Mouse (Mus musculus) heart, embryonic 14.5 days (tissue): ENCODE results near the gene Shc3. TPM values are rescaled to one million over a fixed set of nuclear protein-coding genes. Genes with fewer than 3 reads are reported as not detected.

ENCODE experiments used
- ATAC-seq: fragments of 200-750 bp; cut with Nextera tagmentation; 2 replicates; pipeline ENCODE4 v1.8.0; 2017; ENCODE audit warnings: low read depth, moderate TSS enrichment; ENCODE audit not compliant: insufficient number of reproducible peaks, insufficient read depth, low FRiP score
- H3K27ac ChIP-seq, 2 experiments: fragments of 200-500 bp in 1 of 2; fragments of 300-500 bp in 1 of 2; sonication (generic) in 1 of 2; replicated peaks in 1 of 2; 2 replicates each; pipeline ENCODE4 v1.5.1; 2012 to 2014; ENCODE audit warnings: low read depth in 2 of 2, low read length in 2 of 2, control low read depth in 1 of 2, mild to moderate bottlenecking in 1 of 2, mixed read lengths in 1 of 2; ENCODE audit not compliant: control insufficient read depth in 1 of 2, insufficient read depth in 1 of 2
- H3K27me3 ChIP-seq: fragments of 300-500 bp; sonication (generic); 2 replicates; pipeline ENCODE4 v1.6.1; 2014; ENCODE audit warnings: mild to moderate bottlenecking, low read length, control low read depth; ENCODE audit not compliant: control insufficient read depth, insufficient read depth
- H3K36me3 ChIP-seq: fragments of 300-500 bp; sonication (generic); 2 replicates; pipeline ENCODE4 v1.6.1; 2014; ENCODE audit warnings: mild to moderate bottlenecking, control low read depth, low read length, mixed read lengths; ENCODE audit not compliant: control insufficient read depth, insufficient read depth
- H3K4me1 ChIP-seq, 2 experiments: fragments of 200-500 bp in 1 of 2; fragments of 300-500 bp in 1 of 2; sonication (generic) in 1 of 2; 2 replicates each; pipeline ENCODE4 v1.6.1; 2012 to 2014; ENCODE audit warnings: low read length in 2 of 2, control low read depth in 1 of 2, mixed read lengths in 1 of 2; ENCODE audit not compliant: control insufficient read depth in 2 of 2, insufficient read depth in 2 of 2
- H3K4me2 ChIP-seq: fragments of 300-500 bp; sonication (generic); 2 replicates; pipeline ENCODE4 v1.6.1; 2014; ENCODE audit warnings: mild to moderate bottlenecking, low read length
- H3K4me3 ChIP-seq, 2 experiments: fragments of 200-500 bp in 1 of 2; fragments of 300-500 bp in 1 of 2; sonication (generic) in 1 of 2; 2 replicates each; pipeline ENCODE4 v1.5.1; 2012 to 2014; ENCODE audit warnings: low read length in 2 of 2, mild to moderate bottlenecking in 2 of 2, control low read depth in 1 of 2, low read depth in 1 of 2, moderate library complexity in 1 of 2; ENCODE audit not compliant: control insufficient read depth in 1 of 2, insufficient read depth in 1 of 2
- H3K9ac ChIP-seq: fragments of 300-500 bp; sonication (generic); 2 replicates; pipeline ENCODE4 v1.6.1; 2014; ENCODE audit warnings: mild to moderate bottlenecking, low read length
- H3K9me3 ChIP-seq: fragments of 300-500 bp; sonication (generic); 2 replicates; pipeline ENCODE4 v1.6.1; 2016; ENCODE audit warnings: low read length, control low read depth; ENCODE audit not compliant: control insufficient read depth
- WGBS: fragments of 180-500 bp; shearing (Covaris S2); extraction: QIAGEN DNeasy Blood & Tissue Kit; methylation state at CpG from one replicate; pipeline ENCODE4 v1.1.7; 2014; 5-methylcytosine and 5-hydroxymethylcytosine counted together
- polyA plus RNA-seq: library from polyadenylated mRNA; unstranded; fragments of >200 nt; fragmentation: Nextera tagmentation; extraction: Ambion mirVana; gene quantifications from 2 replicates; pipeline ENCODE4 v1.2.1, GENCODE M21; 2014

Shc3 gene
- polyA plus RNA-seq, 1 experiment from 2014 or later, result not detected

GRCm38 (mm10) chr13:51568501-51568901, 718 bp downstream of the Shc3 start:
- peak overlapping the region; percentile 41 to 56 for H3K4me3 ChIP-seq
- WGBS, result 4% methylated on average over 13 of the region's 13 CpGs
- H3K9ac ChIP-seq, result peak overlapping the region; percentile 63
- H3K36me3 ChIP-seq, result no peaks in the 10 kb centered on the region
- H3K27me3 ChIP-seq, result peaks cover 52% of the 10 kb centered on the region
- no peak overlapping the region for H3K27ac ChIP-seq
- no peaks in the 10 kb centered on the region for H3K9me3 ChIP-seq
- no peak for ATAC-seq
- H3K4me1 ChIP-seq, result peaks cover 3 to 27% of the 10 kb centered on the region in 2 experiments
- peak overlapping the region; percentile 98 for H3K4me2 ChIP-seq

GRCm38 (mm10) chr13:51567411-51567851, 1.8 kb downstream of the Shc3 start:
- no peak for ATAC-seq
- H3K9ac ChIP-seq, result peak overlapping the region; percentile 65
- WGBS, result under 1% methylated on average over 38 of the region's 38 CpGs
- no peak overlapping the region for H3K27ac ChIP-seq
- no peaks in the 10 kb centered on the region for H3K9me3 ChIP-seq
- H3K36me3 ChIP-seq, result no peaks in the 10 kb centered on the region
- H3K27me3 ChIP-seq, result peaks cover 52% of the 10 kb centered on the region
- H3K4me1 ChIP-seq, result peaks cover 3 to 27% of the 10 kb centered on the region in 2 experiments
- H3K4me2 ChIP-seq, result peak overlapping the region; percentile 98
- H3K4me3 ChIP-seq, result peak overlapping the region; percentile 31 to 56

GRCm38 (mm10) chr13:51567078-51567395, 2.2 kb downstream of the Shc3 start:
- Histone ChIP-seq H3K27me3 (peaks cover 52% of the 10 kb centered on the region), H3K4me3 (peak overlapping the region; percentile 31 to 56), H3K36me3 (no peaks in the 10 kb centered on the region), H3K9me3 (no peaks in the 10 kb centered on the region), H3K9ac (peak overlapping the region; percentile 65), H3K27ac (no peak overlapping the region), H3K4me1 (peaks cover 3 to 27% of the 10 kb centered on the region in 2 experiments), H3K4me2 (peak overlapping the region; percentile 98)
- ATAC-seq, result no peak
- under 1% methylated on average over 37 of the region's 42 CpGs for WGBS

- Histone ChIP-seq H3K9me3 (no peaks in the 10 kb centered on the region), H3K4me1 (peaks cover 3 to 27% of the 10 kb centered on the region in 2 experiments), H3K27ac (no peak overlapping the region), H3K4me2 (peak overlapping the region; percentile 98), H3K4me3 (peak overlapping the region; percentile 31 to 56), H3K36me3 (no peaks in the 10 kb centered on the region), H3K27me3 (peaks cover 52% of the 10 kb centered on the region), H3K9ac (peak overlapping the region; percentile 65)
- no peak for ATAC-seq
- WGBS, result 11% methylated on average over 22 of the region's 22 CpGs
These were observed 2.7 kb downstream of the Shc3 start for GRCm38 (mm10) chr13:51566371-51567077.

- Histone ChIP-seq H3K4me2 (no peak overlapping the region), H3K4me1 (peaks cover 0 to 20% of the 10 kb centered on the region in 2 experiments; a peak in 3 of 4 replicates), H3K9me3 (no peaks in the 10 kb centered on the region), H3K9ac (no peak overlapping the region), H3K4me3 (no peak overlapping the region), H3K27me3 (peaks cover 47% of the 10 kb centered on the region), H3K27ac (no peak overlapping the region), H3K36me3 (no peaks in the 10 kb centered on the region)
- WGBS, result 75% methylated on average over 6 of the region's 6 CpGs
- no peak for ATAC-seq
These were observed 4.5 kb downstream of the Shc3 start for GRCm38 (mm10) chr13:51564741-51565140.

GRCm38 (mm10) chr13:51553343-51553742, 15.9 kb downstream of the Shc3 start:
- H3K4me3 ChIP-seq, result no peak overlapping the region
- WGBS, result 80% methylated on average over 11 of the region's 11 CpGs
- no peak for ATAC-seq
- no peak overlapping the region for H3K27ac ChIP-seq
- H3K9me3 ChIP-seq, result no peaks in the 10 kb centered on the region
- no peak overlapping the region for H3K4me2 ChIP-seq
- H3K9ac ChIP-seq, result no peak overlapping the region
- no peaks in the 10 kb centered on the region for H3K4me1 ChIP-seq
- H3K27me3 ChIP-seq, result 0 out of 2 replicates have a peak, but pooled peaks cover 4% of the 10 kb centered on the region
- H3K36me3 ChIP-seq, result no peaks in the 10 kb centered on the region

GRCm38 (mm10) chr13:51552233-51552632, 17.0 kb downstream of the Shc3 start:
- Histone ChIP-seq H3K27me3 (0 out of 2 replicates have a peak, but pooled peaks cover 4% of the 10 kb centered on the region), H3K4me2 (no peak overlapping the region), H3K4me1 (no peaks in the 10 kb centered on the region), H3K27ac (no peak overlapping the region), H3K4me3 (no peak overlapping the region), H3K36me3 (no peaks in the 10 kb centered on the region), H3K9me3 (no peaks in the 10 kb centered on the region), H3K9ac (no peak overlapping the region)
- WGBS, result 67% methylated on average over 3 of the region's 3 CpGs
- no peak for ATAC-seq

GRCm38 (mm10) chr13:51551824-51552223, 17.4 kb downstream of the Shc3 start:
- no peak for ATAC-seq
- no peak overlapping the region for H3K27ac ChIP-seq
- H3K9me3 ChIP-seq, result no peaks in the 10 kb centered on the region
- H3K4me2 ChIP-seq, result no peak overlapping the region
- no peaks in the 10 kb centered on the region for H3K4me1 ChIP-seq
- 75% methylated on average over 3 of the region's 3 CpGs for WGBS
- no peaks in the 10 kb centered on the region for H3K36me3 ChIP-seq
- H3K4me3 ChIP-seq, result no peak overlapping the region
- no peak overlapping the region for H3K9ac ChIP-seq
- H3K27me3 ChIP-seq, result 0 out of 2 replicates have a peak, but pooled peaks cover 4% of the 10 kb centered on the region
